Mouse (Mus musculus): Measurements from ENCODE around the gene 4930404N11Rik. TPM values are rescaled to one million over a fixed set of nuclear protein-coding genes. Genes with fewer than 3 reads are reported as not detected.

4930404N11Rik gene
- polyA plus RNA-seq, 1 experiment from 2014 or later: 1.4 TPM

- no peak overlapping the region for H3K4me3 ChIP-seq
Observed at GRCm38 (mm10) chr10:81408424-81408729, 42.8 kb upstream of the 4930404N11Rik start.

GRCm38 (mm10) chr10:81407539-81408423, 42.2 kb upstream of the 4930404N11Rik start:
- Histone ChIP-seq H3K36me3 (peaks cover 19% of the 10 kb centered on the region; the same call in 1 of the 2 replicates), H3K27ac (peak overlapping the region; percentile 42), H3K4me2 (peak overlapping the region; percentile 50), H3K4me1 (peaks cover 92% of the 10 kb centered on the region), H3K9me3 (replicated peaks) (no peaks in the 10 kb centered on the region), H3K9ac (no peak overlapping the region), H3K27me3 (replicated peaks) (peaks cover 64% of the 10 kb centered on the region), H3K4me3 (peak overlapping the region; percentile 28)
- ATAC-seq: no peak
- 16% methylated on average over 31 of the region's 31 CpGs for WGBS (ENCODE audit: insufficient replicate concordance)

More at GRCm38 (mm10) chr10:81408424-81408729, 42.8 kb upstream of the 4930404N11Rik start:
- peak overlapping the region; percentile 42 for H3K27ac ChIP-seq
- H3K36me3 ChIP-seq: peaks cover 19% of the 10 kb centered on the region; the same call in 1 of the 2 replicates
- ATAC-seq: peak; percentile 3; the same call in 1 of the 2 replicates
- H3K4me2 ChIP-seq: peak overlapping the region; percentile 50
- H3K9me3 ChIP-seq (replicated peaks): no peaks in the 10 kb centered on the region
- 27% methylated on average over 13 of the region's 13 CpGs for WGBS (ENCODE audit: insufficient replicate concordance)
- H3K4me1 ChIP-seq: peaks cover 92% of the 10 kb centered on the region
- peaks cover 58% of the 10 kb centered on the region for H3K27me3 ChIP-seq (replicated peaks)
- no peak overlapping the region for H3K9ac ChIP-seq

- Histone ChIP-seq H3K27ac (no peak overlapping the region), H3K9me3 (replicated peaks) (no peaks in the 10 kb centered on the region), H3K4me2 (peak overlapping the region; percentile 50), H3K27me3 (replicated peaks) (peaks cover 70% of the 10 kb centered on the region), H3K9ac (no peak overlapping the region; the same call in 1 of the 2 replicates), H3K4me1 (peaks cover 92% of the 10 kb centered on the region), H3K36me3 (peaks cover 19% of the 10 kb centered on the region; the same call in 1 of the 2 replicates), H3K4me3 (peak overlapping the region; percentile 28)
- 19% methylated on average over 24 of the region's 24 CpGs for WGBS (ENCODE audit: insufficient replicate concordance)
- no peak for ATAC-seq
Observed at GRCm38 (mm10) chr10:81406504-81407440, 41.2 kb upstream of the 4930404N11Rik start.

- H3K4me2 ChIP-seq: no peak overlapping the region
- H3K36me3 ChIP-seq: peaks cover 22% of the 10 kb centered on the region
- H3K4me1 ChIP-seq: peaks cover 91% of the 10 kb centered on the region
- no peak overlapping the region for H3K9ac ChIP-seq
- ATAC-seq: no peak
- no peaks in the 10 kb centered on the region for H3K9me3 ChIP-seq (replicated peaks)
- H3K27me3 ChIP-seq (replicated peaks): peaks cover 70% of the 10 kb centered on the region
- 36% methylated on average over 13 of the region's 13 CpGs for WGBS (ENCODE audit: insufficient replicate concordance)
- H3K27ac ChIP-seq: no peak overlapping the region
- H3K4me3 ChIP-seq: no peak overlapping the region
Observed at GRCm38 (mm10) chr10:81405588-81406201, 40.1 kb upstream of the 4930404N11Rik start.

GRCm38 (mm10) chr10:81404720-81405119, 39.1 kb upstream of the 4930404N11Rik start:
- Histone ChIP-seq H3K4me2 (0 out of 2 replicates have a peak overlapping the region, but pooled peaks have one; percentile 2), H3K36me3 (peaks cover 32% of the 10 kb centered on the region), H3K9me3 (replicated peaks) (no peaks in the 10 kb centered on the region), H3K27me3 (replicated peaks) (peaks cover 79% of the 10 kb centered on the region), H3K27ac (no peak overlapping the region), H3K9ac (no peak overlapping the region), H3K4me3 (no peak overlapping the region), H3K4me1 (peaks cover 82% of the 10 kb centered on the region)
- 30% methylated on average over 18 of the region's 18 CpGs for WGBS (ENCODE audit: insufficient replicate concordance)
- no peak for ATAC-seq

GRCm38 (mm10) chr10:81404082-81404481, 38.5 kb upstream of the 4930404N11Rik start:
- Histone ChIP-seq H3K4me1 (peaks cover 75% of the 10 kb centered on the region), H3K9me3 (replicated peaks) (no peaks in the 10 kb centered on the region), H3K9ac (no peak overlapping the region), H3K4me2 (no peak overlapping the region), H3K27ac (no peak overlapping the region), H3K4me3 (no peak overlapping the region), H3K36me3 (peaks cover 37% of the 10 kb centered on the region), H3K27me3 (replicated peaks) (peaks cover 75% of the 10 kb centered on the region)
- ATAC-seq: no peak
- 26% methylated on average over 9 of the region's 9 CpGs for WGBS (ENCODE audit: insufficient replicate concordance)

GRCm38 (mm10) chr10:81403511-81403910, 37.9 kb upstream of the 4930404N11Rik start:
- Histone ChIP-seq H3K27me3 (replicated peaks) (peaks cover 70% of the 10 kb centered on the region), H3K27ac (no peak overlapping the region; the same call in 1 of the 2 replicates), H3K4me2 (no peak overlapping the region), H3K4me3 (no peak overlapping the region), H3K9ac (no peak overlapping the region), H3K36me3 (peaks cover 37% of the 10 kb centered on the region), H3K4me1 (peaks cover 70% of the 10 kb centered on the region), H3K9me3 (replicated peaks) (no peaks in the 10 kb centered on the region)
- ATAC-seq: no peak
- WGBS (ENCODE audit: insufficient replicate concordance): 71% methylated on average over 10 of the region's 10 CpGs

- no peak; the same call in 1 of the 2 replicates for ATAC-seq
- H3K4me1 ChIP-seq: peaks cover 57% of the 10 kb centered on the region
- WGBS (ENCODE audit: insufficient replicate concordance): 39% methylated on average over 7 of the region's 7 CpGs
Observed at GRCm38 (mm10) chr10:81402227-81402765, 36.7 kb upstream of the 4930404N11Rik start.

GRCm38 (mm10) chr10:81401521-81402226, 36.1 kb upstream of the 4930404N11Rik start:
- Histone ChIP-seq H3K4me1 (peaks cover 51% of the 10 kb centered on the region), H3K4me2 (peak overlapping the region; percentile 46), H3K36me3 (peaks cover 33% of the 10 kb centered on the region), H3K27me3 (replicated peaks) (peaks cover 51% of the 10 kb centered on the region), H3K27ac (peak overlapping the region; percentile 73), H3K4me3 (no peak overlapping the region), H3K9me3 (replicated peaks) (no peaks in the 10 kb centered on the region), H3K9ac (0 out of 2 replicates have a peak overlapping the region, but pooled peaks have one; percentile 23)
- ATAC-seq: peak; percentile 80
- WGBS (ENCODE audit: insufficient replicate concordance): 7% methylated on average over 18 of the region's 18 CpGs

More at GRCm38 (mm10) chr10:81402227-81402765, 36.7 kb upstream of the 4930404N11Rik start:
- Histone ChIP-seq H3K36me3 (peaks cover 37% of the 10 kb centered on the region), H3K27me3 (replicated peaks) (peaks cover 58% of the 10 kb centered on the region), H3K4me2 (peak overlapping the region; percentile 46), H3K9me3 (replicated peaks) (no peaks in the 10 kb centered on the region), H3K4me3 (no peak overlapping the region), H3K9ac (no peak overlapping the region), H3K27ac (peak overlapping the region; percentile 70)

GRCm38 (mm10) chr10:81401205-81401520, 35.5 kb upstream of the 4930404N11Rik start:
- ATAC-seq: no peak; the same call in 1 of the 2 replicates
- peak overlapping the region; percentile 46 for H3K4me2 ChIP-seq
- peaks cover 33% of the 10 kb centered on the region for H3K36me3 ChIP-seq
- 37% methylated on average over 10 of the region's 10 CpGs for WGBS (ENCODE audit: insufficient replicate concordance)
- no peaks in the 10 kb centered on the region for H3K9me3 ChIP-seq (replicated peaks)
- H3K9ac ChIP-seq: no peak overlapping the region
- H3K4me3 ChIP-seq: no peak overlapping the region
- H3K27me3 ChIP-seq (replicated peaks): peaks cover 46% of the 10 kb centered on the region
- peaks cover 46% of the 10 kb centered on the region for H3K4me1 ChIP-seq
- peak overlapping the region; percentile 73 for H3K27ac ChIP-seq
